Mouse (Mus musculus) neutrophil, adult 5-6 weeks (primary cell): Measurements from ENCODE around the gene Drg2. TPM values are rescaled to one million over a fixed set of nuclear protein-coding genes. Genes with fewer than 3 reads are reported as not detected.

Source experiments
- total RNA-seq: library from RNA; stranded (forward); fragments of 200-1000 nt; gene quantifications from 2 replicates; pipeline ENCODE4 v1.2.3, GENCODE M21; 2017

The Drg2 gene
- total RNA-seq, 1 experiment from 2014 or later = 31.2 TPM

Other genes with a start within 250 kb of the Drg2 start
- 30.3 and 32.2 TPM in 2 replicates for gene Srebf1, start 232.0 kb upstream of the Drg2 start, total RNA-seq
- 16.2 and 16.3 TPM in 2 replicates for gene Tom1l2, start 101.7 kb upstream of the Drg2 start, total RNA-seq
- 0.37 and 0.58 TPM in 2 replicates for gene Drc3, start 101.3 kb upstream of the Drg2 start, total RNA-seq
- gene Gid4, start 37.4 kb upstream of the Drg2 start, total RNA-seq = 13.3 and 13.8 TPM in 2 replicates
- gene Atpaf2, start 36.1 kb upstream of the Drg2 start, total RNA-seq = 20.9 and 29.6 TPM in 2 replicates
- gene Myo15, start 14.7 kb downstream of the Drg2 start, total RNA-seq = 0.12 TPM in 2 replicates
- gene Alkbh5, start 81.8 kb downstream of the Drg2 start, total RNA-seq = 38.1 and 40.3 TPM in 2 replicates
- gene Llgl1, start 245.1 kb downstream of the Drg2 start, total RNA-seq = 9.2 and 11.3 TPM in 2 replicates